Mouse (Mus musculus): ENCODE results near the gene Chic1.

- TF ChIP-seq CTCF (IDR thresholded peaks at IDR 0.05; ENCODE audit: low read depth, low read length) (no peak), EP300 (IDR thresholded peaks at IDR 0.05; ENCODE audit: insufficient read depth, low read depth, low read length) (no peak)
Measured at GRCm38 (mm10) chrX:103325900-103326299, 30.4 kb upstream of the Chic1 start.
